Mouse (Mus musculus) heart, postnatal 25 days (tissue): ENCODE data around the gene Wdr49. TPM values are rescaled to one million over a fixed set of nuclear protein-coding genes. Genes with fewer than 3 reads are reported as not detected.
"Not testable (repeated sequence)": the region's sequence is repeated elsewhere in the genome, so short reads cannot be mapped to it uniquely, and the experiment has no call there.

ENCODE experiments used
- DNase-seq: peaks from one replicate; pipeline ENCODE4 v3.0.0; 2022; ENCODE audit warnings: low spot score
- intact Hi-C: fragments of 180-260 bp; cut with DNase I; formaldehyde crosslinking; loops from one replicate; pipeline ENCODE4 v1.15.1; 2025
- total RNA-seq, 2 experiments: library from RNA; stranded (reverse); gene quantifications; 2 replicates each; pipeline ENCODE4 v1.2.3; 2021

Wdr49 gene
- total RNA-seq, 2 experiments from 2014 or later, result not detected

GRCm38 (mm10) chr3:75305584-75305983 is 176.4 kb downstream of the Wdr49 start:
- DNase-seq, result no peak
- intact Hi-C loops, result no loop called here

- intact Hi-C loops, result no loop called here
Observed at GRCm38 (mm10) chr3:75304621-75305020, 177.3 kb downstream of the Wdr49 start.

GRCm38 (mm10) chr3:75301072-75301471 is 180.9 kb downstream of the Wdr49 start:
- no peak for DNase-seq
- intact Hi-C loops, result no loop called here

More at GRCm38 (mm10) chr3:75304621-75305020, 177.3 kb downstream of the Wdr49 start:
- no peak for DNase-seq

GRCm38 (mm10) chr3:75299464-75299863 is 182.5 kb downstream of the Wdr49 start:
- intact Hi-C loops, DNase-seq: not testable (repeated sequence)

- DNase-seq, result no peak
- intact Hi-C loops, result no loop called here
Observed at GRCm38 (mm10) chr3:75297758-75298111, 184.2 kb downstream of the Wdr49 start.

- DNase-seq, result no peak
- intact Hi-C loops, result no loop called here
Observed at GRCm38 (mm10) chr3:75297026-75297757, 184.8 kb downstream of the Wdr49 start.

GRCm38 (mm10) chr3:75293243-75293642 is 188.7 kb downstream of the Wdr49 start:
- DNase-seq, result no peak
- intact Hi-C loops, result no loop called here

- intact Hi-C loops, result no loop called here
- DNase-seq, result no peak
Observed at GRCm38 (mm10) chr3:75277455-75277854, 204.5 kb downstream of the Wdr49 start.

- intact Hi-C loops, result no loop called here
- DNase-seq, result no peak
Observed at GRCm38 (mm10) chr3:75276522-75276921, 205.4 kb downstream of the Wdr49 start.

- no peak for DNase-seq
- intact Hi-C loops, result no loop called here
Observed at GRCm38 (mm10) chr3:75275127-75275526, 206.8 kb downstream of the Wdr49 start.

- intact Hi-C loops, result no loop called here
- DNase-seq, result no peak
Observed at GRCm38 (mm10) chr3:75269978-75270377, 212.0 kb downstream of the Wdr49 start, which contains the start of gene Serpini2. Gene Serpini2 (minus strand): TSS chr3:75270078.

- DNase-seq, result no peak
- intact Hi-C loops, result no loop called here
Observed at GRCm38 (mm10) chr3:75259356-75259755, 222.6 kb downstream of the Wdr49 start.

Other genes with a start within 250 kb of the Wdr49 start
- not detected for gene Serpini2, start 212.1 kb downstream of the Wdr49 start, total RNA-seq
- gene Pdcd10, start 74.7 kb upstream of the Wdr49 start, total RNA-seq, result 10 to 100 TPM; 23.5 to 24.8 TPM
- 1 to 10 TPM; 3.2 to 4.7 TPM for gene Serpini1, start 75.4 kb upstream of the Wdr49 start, total RNA-seq